ENCODE assay signal across 10 mouse cellular contexts in genomic region chr5:117574894-117575293, GRCm38 (mm10).
A peak's percentile ranks its signal among the peaks of the same experiment; 100 is the strongest.
DNase-seq lines count a peak whose midpoint lies in the region; ATAC-seq and TF ChIP-seq lines count a peak whose summit lies in the region.
"Had no signal": no experiment of that assay in that cellular context is flagged by ENCODE, and none has a peak within 500 bp of the region (broad histone marks: within the 10 kb centered on the region; RNA-seq: fewer than 3 reads in every experiment).

No protein-coding gene starts in this region.

- no peaks in the 10 kb centered on the region for H3K36me3 ChIP-seq in liver, embryonic 12.5 days
- H3K36me3 ChIP-seq: hindbrain, embryonic 12.5 days had no signal

- peak; percentile 39 to 48 for DNase-seq in frontal cortex, postnatal 36 days (ENCODE audit: low spot score in 2 of 2)
- no peak for DNase-seq in frontal cortex, postnatal 10 days (ENCODE audit: low spot score in 2 of 2)
- DNase-seq in MN1 (ENCODE audit: low spot score) = peak; percentile 89
- DNase-seq in gastrocnemius, adult 2 months = peak; percentile 66
- peak; percentile 71 for DNase-seq in layer of hippocampus, adult 8-10 months (ENCODE audit: low spot score in 2 of 2)
- no peak for DNase-seq in heart, postnatal 4 days

- no peak overlapping the region for H3K4me2 ChIP-seq in liver, embryonic 12.5 days
- H3K4me2 ChIP-seq: hindbrain, embryonic 12.5 days had no signal

- H3K27me3 ChIP-seq in liver, embryonic 12.5 days (replicated peaks) = no peaks in the 10 kb centered on the region
- H3K27me3 ChIP-seq: hindbrain, embryonic 12.5 days had no signal

- no peak overlapping the region for H3K9ac ChIP-seq in liver, embryonic 12.5 days
- H3K9ac ChIP-seq: hindbrain, embryonic 12.5 days had no signal

- intact Hi-C loops in gastrocnemius, adult 2 months (cut with DNase I) = loop anchor here (2.0 kb wide), 1 partner anchor 28 kb away; no protein-coding TSS in a partner anchor

- no peak overlapping the region for H3K27ac ChIP-seq in gastrocnemius, adult 2 months
- H3K27ac ChIP-seq in liver, embryonic 12.5 days = no peak overlapping the region
- H3K27ac ChIP-seq: hindbrain, embryonic 12.5 days; stomach, postnatal 0 days had no signal

- H3K4me3 ChIP-seq in gastrocnemius, adult 2 months = no peak overlapping the region
- H3K4me3 ChIP-seq in liver, embryonic 12.5 days = no peak overlapping the region
- H3K4me3 ChIP-seq: hindbrain, embryonic 12.5 days had no signal

- ATAC-seq in liver, embryonic 12.5 days = no peak
- ATAC-seq: activated CD4-positive, CD25-positive, alpha-beta regulatory T cell, adult 4 months had no signal

- no peaks in the 10 kb centered on the region for H3K4me1 ChIP-seq in liver, embryonic 12.5 days
- H3K4me1 ChIP-seq: hindbrain, embryonic 12.5 days had no signal

- no peak for TF ChIP-seq CTCF in gastrocnemius, adult 2 months (IDR thresholded peaks at IDR 0.05)

- 65% methylated on average over 7 of the region's 7 CpGs for WGBS in liver, embryonic 12.5 days (ENCODE audit: insufficient replicate concordance)

- no peaks in the 10 kb centered on the region for H3K9me3 ChIP-seq in liver, embryonic 12.5 days (replicated peaks)
- H3K9me3 ChIP-seq: hindbrain, embryonic 12.5 days had no signal

Comparison
In these comparisons a context has a peak if more than half of its experiments do, and no peak if none do; other contexts are left out.
1. DNase-seq: peak in frontal cortex, postnatal 36 days (2 of 2), MN1 (single experiment), gastrocnemius, adult 2 months (single experiment) and layer of hippocampus, adult 8-10 months (2 of 2); none in frontal cortex, postnatal 10 days (0 of 2) and heart, postnatal 4 days (single experiment).